Mouse (Mus musculus): ENCODE results near the gene Exoc8.

DNA sequence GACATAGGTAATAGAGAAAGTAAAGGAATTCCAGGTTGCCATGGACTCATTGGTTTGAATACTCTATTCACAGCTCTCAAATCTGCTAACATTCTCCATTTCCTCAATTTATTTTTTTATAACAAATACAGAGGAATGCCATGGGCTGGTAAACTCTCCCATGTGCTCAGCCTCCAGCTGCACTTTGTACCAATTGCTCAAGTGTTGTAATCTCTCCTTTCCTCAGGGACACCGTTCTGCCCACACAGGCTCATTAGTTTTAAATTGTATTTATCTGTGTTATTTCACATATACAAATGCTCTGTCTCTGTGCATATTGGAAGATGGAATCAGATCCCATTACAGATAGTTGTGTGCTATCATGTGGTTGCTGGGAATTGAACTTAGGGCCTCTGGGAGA lies 44.0 kb downstream of the Exoc8 start:
- no peak for TF ChIP-seq POLR2A (IDR thresholded peaks at IDR 0.05; ENCODE audit: borderline replicate concordance, insufficient read depth, low read length)
- no peak for TF ChIP-seq CTCF (IDR thresholded peaks at IDR 0.05; ENCODE audit: borderline replicate concordance, insufficient read depth, low read depth, low read length)

All from cerebellum, adult 2 months (tissue).